Mouse (Mus musculus): Measurements from ENCODE around the gene Alox5. TPM values are rescaled to one million over a fixed set of nuclear protein-coding genes. Genes with fewer than 3 reads are reported as not detected.

The Alox5 gene
- polyA plus RNA-seq, 1 experiment from 2014 or later: 2.7 TPM

- WGBS: 84% methylated on average over 7 of the region's 7 CpGs
- Histone ChIP-seq H3K4me1 (ENCODE audit: control insufficient read depth, insufficient read depth, low read length) (no peaks in the 10 kb centered on the region), H3K9ac (ENCODE audit: low read length) (no peak overlapping the region), H3K4me2 (ENCODE audit: low read depth, low read length) (no peak overlapping the region), H3K9me3 (replicated peaks; ENCODE audit: control insufficient read depth, low read length) (no peaks in the 10 kb centered on the region), H3K27ac (ENCODE audit: low read length) (no peak overlapping the region), H3K36me3 (ENCODE audit: control insufficient read depth, insufficient read depth) (no peaks in the 10 kb centered on the region), H3K27me3 (ENCODE audit: control insufficient read depth, insufficient read depth, low read length) (no peaks in the 10 kb centered on the region), H3K4me3 (ENCODE audit: low read length) (no peak overlapping the region)
- no peak for ATAC-seq (replicated peaks; ENCODE audit: extremely low read depth, insufficient read depth, low FRiP score)
These were observed 38.0 kb downstream of the Alox5 start for GRCm38 (mm10) chr6:116422991-116423390.

- Histone ChIP-seq H3K36me3 (ENCODE audit: control insufficient read depth, insufficient read depth) (no peaks in the 10 kb centered on the region), H3K9ac (ENCODE audit: low read length) (no peak overlapping the region), H3K27me3 (ENCODE audit: control insufficient read depth, insufficient read depth, low read length) (no peaks in the 10 kb centered on the region), H3K4me1 (ENCODE audit: control insufficient read depth, insufficient read depth, low read length) (no peaks in the 10 kb centered on the region), H3K27ac (ENCODE audit: low read length) (no peak overlapping the region), H3K4me3 (ENCODE audit: low read length) (no peak overlapping the region), H3K9me3 (replicated peaks; ENCODE audit: control insufficient read depth, low read length) (no peaks in the 10 kb centered on the region), H3K4me2 (ENCODE audit: low read depth, low read length) (no peak overlapping the region)
- 71% methylated on average over 10 of the region's 10 CpGs for WGBS
- no peak for ATAC-seq (replicated peaks; ENCODE audit: extremely low read depth, insufficient read depth, low FRiP score)
These were observed 40.7 kb downstream of the Alox5 start for GRCm38 (mm10) chr6:116420271-116420670.

- WGBS: 57% methylated on average over 6 of the region's 6 CpGs
- no peaks in the 10 kb centered on the region for H3K27me3 ChIP-seq (ENCODE audit: control insufficient read depth, insufficient read depth, low read length)
- no peak overlapping the region for H3K9ac ChIP-seq (ENCODE audit: low read length)
- H3K4me1 ChIP-seq (ENCODE audit: control insufficient read depth, insufficient read depth, low read length): no peaks in the 10 kb centered on the region
- H3K4me3 ChIP-seq (ENCODE audit: low read length): no peak overlapping the region
- H3K27ac ChIP-seq (ENCODE audit: low read length): no peak overlapping the region
- ATAC-seq (replicated peaks; ENCODE audit: extremely low read depth, insufficient read depth, low FRiP score): no peak
- H3K9me3 ChIP-seq (replicated peaks; ENCODE audit: control insufficient read depth, low read length): no peaks in the 10 kb centered on the region
- H3K36me3 ChIP-seq (ENCODE audit: control insufficient read depth, insufficient read depth): no peaks in the 10 kb centered on the region
- no peak overlapping the region for H3K4me2 ChIP-seq (ENCODE audit: low read depth, low read length)
These were observed 41.3 kb downstream of the Alox5 start for GRCm38 (mm10) chr6:116419699-116420098.

- Histone ChIP-seq H3K9me3 (replicated peaks; ENCODE audit: control insufficient read depth, low read length) (no peaks in the 10 kb centered on the region), H3K9ac (ENCODE audit: low read length) (no peak overlapping the region), H3K36me3 (ENCODE audit: control insufficient read depth, insufficient read depth) (no peaks in the 10 kb centered on the region), H3K4me1 (ENCODE audit: control insufficient read depth, insufficient read depth, low read length) (no peaks in the 10 kb centered on the region), H3K4me2 (ENCODE audit: low read depth, low read length) (no peak overlapping the region), H3K4me3 (ENCODE audit: low read length) (no peak overlapping the region), H3K27me3 (ENCODE audit: control insufficient read depth, insufficient read depth, low read length) (no peaks in the 10 kb centered on the region), H3K27ac (ENCODE audit: low read length) (no peak overlapping the region)
- no peak for ATAC-seq (replicated peaks; ENCODE audit: extremely low read depth, insufficient read depth, low FRiP score)
- 97% methylated on average over 1 of the region's 1 CpGs for WGBS
These were observed 42.5 kb downstream of the Alox5 start for GRCm38 (mm10) chr6:116418487-116418886.

- ATAC-seq (replicated peaks; ENCODE audit: extremely low read depth, insufficient read depth, low FRiP score): no peak
- no peak overlapping the region for H3K9ac ChIP-seq (ENCODE audit: low read length)
- 56% methylated on average over 6 of the region's 6 CpGs for WGBS
These were observed 43.3 kb downstream of the Alox5 start for GRCm38 (mm10) chr6:116417518-116418315.

GRCm38 (mm10) chr6:116416000-116416552 is 44.9 kb downstream of the Alox5 start:
- Histone ChIP-seq H3K27me3 (ENCODE audit: control insufficient read depth, insufficient read depth, low read length) (no peaks in the 10 kb centered on the region), H3K4me1 (ENCODE audit: control insufficient read depth, insufficient read depth, low read length) (no peaks in the 10 kb centered on the region), H3K4me2 (ENCODE audit: low read depth, low read length) (no peak overlapping the region), H3K36me3 (ENCODE audit: control insufficient read depth, insufficient read depth) (no peaks in the 10 kb centered on the region), H3K9ac (ENCODE audit: low read length) (no peak overlapping the region), H3K9me3 (replicated peaks; ENCODE audit: control insufficient read depth, low read length) (no peaks in the 10 kb centered on the region), H3K27ac (ENCODE audit: low read length) (no peak overlapping the region), H3K4me3 (ENCODE audit: low read length) (no peak overlapping the region)
- 81% methylated on average over 6 of the region's 6 CpGs for WGBS
- no peak for ATAC-seq (replicated peaks; ENCODE audit: extremely low read depth, insufficient read depth, low FRiP score)

More at GRCm38 (mm10) chr6:116417518-116418315, 43.3 kb downstream of the Alox5 start:
- no peak overlapping the region for H3K27ac ChIP-seq (ENCODE audit: low read length)
- no peak overlapping the region for H3K4me2 ChIP-seq (ENCODE audit: low read depth, low read length)
- H3K27me3 ChIP-seq (ENCODE audit: control insufficient read depth, insufficient read depth, low read length): no peaks in the 10 kb centered on the region
- no peaks in the 10 kb centered on the region for H3K4me1 ChIP-seq (ENCODE audit: control insufficient read depth, insufficient read depth, low read length)
- H3K9me3 ChIP-seq (replicated peaks; ENCODE audit: control insufficient read depth, low read length): no peaks in the 10 kb centered on the region
- H3K4me3 ChIP-seq (ENCODE audit: low read length): no peak overlapping the region
- H3K36me3 ChIP-seq (ENCODE audit: control insufficient read depth, insufficient read depth): no peaks in the 10 kb centered on the region

GRCm38 (mm10) chr6:116415126-116415676 is 45.8 kb downstream of the Alox5 start:
- no peak overlapping the region for H3K27ac ChIP-seq (ENCODE audit: low read length)
- 0 out of 2 replicates have a peak overlapping the region, but pooled peaks have one; percentile 1 for H3K4me2 ChIP-seq (ENCODE audit: low read depth, low read length)
- 53% methylated on average over 12 of the region's 12 CpGs for WGBS
- H3K4me1 ChIP-seq (ENCODE audit: control insufficient read depth, insufficient read depth, low read length): no peaks in the 10 kb centered on the region
- H3K36me3 ChIP-seq (ENCODE audit: control insufficient read depth, insufficient read depth): no peaks in the 10 kb centered on the region
- H3K4me3 ChIP-seq (ENCODE audit: low read length): no peak overlapping the region
- H3K27me3 ChIP-seq (ENCODE audit: control insufficient read depth, insufficient read depth, low read length): no peaks in the 10 kb centered on the region
- H3K9ac ChIP-seq (ENCODE audit: low read length): no peak overlapping the region
- peak; percentile 14; the same call in 1 of the 2 replicates for ATAC-seq (replicated peaks; ENCODE audit: extremely low read depth, insufficient read depth, low FRiP score)
- H3K9me3 ChIP-seq (replicated peaks; ENCODE audit: control insufficient read depth, low read length): no peaks in the 10 kb centered on the region

- no peak overlapping the region for H3K9ac ChIP-seq (ENCODE audit: low read length)
- no peaks in the 10 kb centered on the region for H3K4me1 ChIP-seq (ENCODE audit: control insufficient read depth, insufficient read depth, low read length)
- no peak overlapping the region for H3K4me2 ChIP-seq (ENCODE audit: low read depth, low read length)
- WGBS: 90% methylated on average over 14 of the region's 14 CpGs
- no peak overlapping the region for H3K4me3 ChIP-seq (ENCODE audit: low read length)
- no peaks in the 10 kb centered on the region for H3K36me3 ChIP-seq (ENCODE audit: control insufficient read depth, insufficient read depth)
- H3K27me3 ChIP-seq (ENCODE audit: control insufficient read depth, insufficient read depth, low read length): no peaks in the 10 kb centered on the region
- no peak overlapping the region for H3K27ac ChIP-seq (ENCODE audit: low read length)
- H3K9me3 ChIP-seq (replicated peaks; ENCODE audit: control insufficient read depth, low read length): no peaks in the 10 kb centered on the region
- no peak for ATAC-seq (replicated peaks; ENCODE audit: extremely low read depth, insufficient read depth, low FRiP score)
These were observed 48.2 kb downstream of the Alox5 start for GRCm38 (mm10) chr6:116412546-116413325.
